ENCODE assay signal across 23 mouse cellular contexts in genomic region chr3:59530592-59531310, GRCm38 (mm10).
DNase-seq lines count a peak whose midpoint lies in the region; ATAC-seq and TF ChIP-seq lines count a peak whose summit lies in the region.
"Had no signal": no experiment of that assay in that cellular context is flagged by ENCODE, and none has a peak within 500 bp of the region (broad histone marks: within the 10 kb centered on the region; RNA-seq: fewer than 3 reads in every experiment).

No protein-coding gene starts in this region.

- no peak overlapping the region for H3K4me3 ChIP-seq in intestine, embryonic 15.5 days (replicated peaks)
- no peak overlapping the region for H3K4me3 ChIP-seq in intestine, postnatal 0 days (ENCODE audit: low read depth, low read length)
- H3K4me3 ChIP-seq in midbrain, embryonic 15.5 days, result no peak overlapping the region
- H3K4me3 ChIP-seq: embryonic facial prominence, embryonic 13.5 days; embryonic facial prominence, embryonic 15.5 days; erythroblast, embryonic 14.5 days; forebrain, embryonic 10.5 days; forebrain, embryonic 12.5 days had no signal

- H3K27me3 ChIP-seq in intestine, embryonic 15.5 days (replicated peaks), result no peaks in the 10 kb centered on the region
- H3K27me3 ChIP-seq in intestine, postnatal 0 days (replicated peaks; ENCODE audit: control insufficient read depth, insufficient read depth, low read length), result no peaks in the 10 kb centered on the region
- H3K27me3 ChIP-seq in midbrain, embryonic 15.5 days (replicated peaks), result no peaks in the 10 kb centered on the region
- H3K27me3 ChIP-seq: embryonic facial prominence, embryonic 13.5 days; embryonic facial prominence, embryonic 15.5 days; forebrain, embryonic 12.5 days had no signal

- no peaks in the 10 kb centered on the region for H3K36me3 ChIP-seq in intestine, embryonic 15.5 days
- no peaks in the 10 kb centered on the region for H3K36me3 ChIP-seq in intestine, postnatal 0 days (ENCODE audit: control insufficient read depth, insufficient read depth)
- no peaks in the 10 kb centered on the region for H3K36me3 ChIP-seq in midbrain, embryonic 15.5 days (replicated peaks)
- H3K36me3 ChIP-seq: embryonic facial prominence, embryonic 13.5 days; embryonic facial prominence, embryonic 15.5 days; forebrain, embryonic 10.5 days; forebrain, embryonic 12.5 days had no signal

- no peak overlapping the region for H3K4me2 ChIP-seq in intestine, embryonic 15.5 days (replicated peaks)
- H3K4me2 ChIP-seq in intestine, postnatal 0 days (replicated peaks; ENCODE audit: low read depth), result 0 out of 2 replicates have a peak overlapping the region, but pooled peaks have one; percentile 9
- no peak overlapping the region for H3K4me2 ChIP-seq in midbrain, embryonic 15.5 days
- H3K4me2 ChIP-seq: embryonic facial prominence, embryonic 13.5 days; embryonic facial prominence, embryonic 15.5 days; forebrain, embryonic 12.5 days had no signal

- ATAC-seq in intestine, embryonic 15.5 days, result peak; percentile 93
- no peak for ATAC-seq in intestine, postnatal 0 days
- ATAC-seq in midbrain, embryonic 15.5 days (replicated peaks), result no peak
- ATAC-seq in inflammation-experienced regulatory T-cells, adult 6 months, result no peak
- ATAC-seq: forebrain, embryonic 14.5 days; forebrain, embryonic 16.5 days had no signal

- DNase-seq in heart, adult 11 months, result peak; percentile 78
- DNase-seq in heart, adult 8-10 months (ENCODE audit: low spot score), result no peak
- DNase-seq: adrenal gland, adult 2 months; adrenal gland, postnatal 10 days; adrenal gland, postnatal 25 days; cerebellum, adult 11 months; cerebellum, adult 18-20 months; cerebellum, adult 8-10 months; cerebellum, adult 9-11 months; cerebellum, postnatal 14 days; cerebellum, postnatal 36 days; embryo, embryonic 11 days had no signal

- WGBS in intestine, embryonic 15.5 days, result 47% methylated on average over 9 of the region's 9 CpGs
- 35% methylated on average over 9 of the region's 9 CpGs for WGBS in intestine, postnatal 0 days
- WGBS in midbrain, embryonic 15.5 days, result 93% methylated on average over 9 of the region's 9 CpGs

- no peak overlapping the region for H3K9ac ChIP-seq in intestine, embryonic 15.5 days
- no peak overlapping the region for H3K9ac ChIP-seq in intestine, postnatal 0 days (ENCODE audit: low read depth, low read length)
- H3K9ac ChIP-seq in midbrain, embryonic 15.5 days, result no peak overlapping the region
- H3K9ac ChIP-seq: embryonic facial prominence, embryonic 13.5 days; embryonic facial prominence, embryonic 15.5 days; forebrain, embryonic 12.5 days had no signal

- no peaks in the 10 kb centered on the region for H3K4me1 ChIP-seq in intestine, embryonic 15.5 days (replicated peaks)
- H3K4me1 ChIP-seq in intestine, postnatal 0 days (replicated peaks; ENCODE audit: control insufficient read depth, insufficient read depth, low read length), result no peaks in the 10 kb centered on the region
- no peaks in the 10 kb centered on the region for H3K4me1 ChIP-seq in midbrain, embryonic 15.5 days
- H3K4me1 ChIP-seq: embryonic facial prominence, embryonic 13.5 days; embryonic facial prominence, embryonic 15.5 days; forebrain, embryonic 10.5 days; forebrain, embryonic 12.5 days had no signal

- H3K27ac ChIP-seq in intestine, embryonic 15.5 days, result no peak overlapping the region
- no peak overlapping the region for H3K27ac ChIP-seq in intestine, postnatal 0 days (ENCODE audit: low read depth, low read length)
- no peak overlapping the region for H3K27ac ChIP-seq in midbrain, embryonic 15.5 days
- H3K27ac ChIP-seq: embryonic facial prominence, embryonic 13.5 days; embryonic facial prominence, embryonic 15.5 days; forebrain, embryonic 10.5 days; forebrain, embryonic 12.5 days had no signal

- H3K9me3 ChIP-seq in intestine, embryonic 15.5 days, result no peaks in the 10 kb centered on the region
- H3K9me3 ChIP-seq in intestine, postnatal 0 days (ENCODE audit: control insufficient read depth), result no peaks in the 10 kb centered on the region
- no peaks in the 10 kb centered on the region for H3K9me3 ChIP-seq in midbrain, embryonic 15.5 days
- H3K9me3 ChIP-seq: embryonic facial prominence, embryonic 13.5 days; embryonic facial prominence, embryonic 15.5 days; forebrain, embryonic 10.5 days; forebrain, embryonic 12.5 days had no signal

- TF ChIP-seq CTCF in intestine, postnatal 0 days (IDR thresholded peaks at IDR 0.05; ENCODE audit: low read depth), result no peak
